Mouse (Mus musculus): ENCODE results near the gene Zfp248.
A peak's percentile ranks its signal among the peaks of the same experiment; 100 is the strongest.

Zfp248 gene

GRCm38 (mm10) chr6:118455042-118455631 is at the start of gene Zfp248:
Gene Zfp248, minus strand, starts transcription at chr6:118455528.
- DNase-seq (ENCODE audit: low spot score in 2 of 2): peak; percentile 60 to 78

GRCm38 (mm10) chr6:118499010-118499409 is 43.7 kb upstream of the Zfp248 start:
- DNase-seq (ENCODE audit: low spot score in 2 of 2): no peak

GRCm38 (mm10) chr6:118482125-118482524 is 26.8 kb upstream of the Zfp248 start:
- no peak for DNase-seq (ENCODE audit: low spot score in 2 of 2)

- DNase-seq (ENCODE audit: low spot score in 2 of 2): peak in 1 of 2 experiments; percentile 17
Observed at GRCm38 (mm10) chr6:118478957-118479708, 23.8 kb upstream of the Zfp248 start, which contains the start of gene Zfp9. Gene Zfp9, minus strand, starts transcription at chr6:118479320.

- DNase-seq (ENCODE audit: low spot score in 2 of 2): no peak
Observed at GRCm38 (mm10) chr6:118477875-118478785, 22.8 kb upstream of the Zfp248 start.

GRCm38 (mm10) chr6:118462069-118462705 is 6.9 kb upstream of the Zfp248 start:
- no peak for DNase-seq (ENCODE audit: low spot score in 2 of 2)

GRCm38 (mm10) chr6:118457726-118458125 is 2.4 kb upstream of the Zfp248 start:
- DNase-seq (ENCODE audit: low spot score in 2 of 2): no peak

GRCm38 (mm10) chr6:118454452-118454851 is 876 bp downstream of the Zfp248 start:
- DNase-seq (ENCODE audit: low spot score in 2 of 2): peak in 1 of 2 experiments; percentile 8

GRCm38 (mm10) chr6:118431502-118431901 is 23.8 kb downstream of the Zfp248 start:
- no peak for DNase-seq (ENCODE audit: low spot score in 2 of 2)

- no peak for DNase-seq (ENCODE audit: low spot score in 2 of 2)
Observed at GRCm38 (mm10) chr6:118426666-118427065, 28.7 kb downstream of the Zfp248 start.

GRCm38 (mm10) chr6:118419050-118419920 is 36.0 kb downstream of the Zfp248 start, which contains the start of gene Bms1:
Gene Bms1, minus strand, starts transcription at chr6:118419474.
- DNase-seq (ENCODE audit: low spot score in 2 of 2): peak; percentile 84 to 91

GRCm38 (mm10) chr6:118410428-118410827 is 44.9 kb downstream of the Zfp248 start:
- DNase-seq (ENCODE audit: low spot score in 2 of 2): no peak

GRCm38 (mm10) chr6:118408510-118408909 is 46.8 kb downstream of the Zfp248 start:
- DNase-seq (ENCODE audit: low spot score in 2 of 2): no peak

GRCm38 (mm10) chr6:118406421-118406820 is 48.9 kb downstream of the Zfp248 start:
- DNase-seq (ENCODE audit: low spot score in 2 of 2): no peak

GRCm38 (mm10) chr6:118390746-118391145 is 64.6 kb downstream of the Zfp248 start:
- no peak for DNase-seq (ENCODE audit: low spot score in 2 of 2)

- no peak for DNase-seq (ENCODE audit: low spot score in 2 of 2)
Observed at GRCm38 (mm10) chr6:118385962-118386361, 69.4 kb downstream of the Zfp248 start.

- no peak for DNase-seq (ENCODE audit: low spot score in 2 of 2)
Observed at GRCm38 (mm10) chr6:118381234-118381633, 74.1 kb downstream of the Zfp248 start.

- DNase-seq (ENCODE audit: low spot score in 2 of 2): no peak
Observed at GRCm38 (mm10) chr6:118380630-118381029, 74.7 kb downstream of the Zfp248 start.

GRCm38 (mm10) chr6:118379451-118380167 is 75.7 kb downstream of the Zfp248 start:
- peak; percentile 35 to 70 for DNase-seq (ENCODE audit: low spot score in 2 of 2)

- no peak for DNase-seq (ENCODE audit: low spot score in 2 of 2)
Observed at GRCm38 (mm10) chr6:118377611-118378010, 77.7 kb downstream of the Zfp248 start.
